Mouse (Mus musculus): ENCODE measurements at regions not wholly inside any gene's neighbourhood (a gene's known extent, or its start where the extent isn't known, plus 50 kb on each side); places are given as distances from the start of the nearest gene placed in this dataset.

DNA sequence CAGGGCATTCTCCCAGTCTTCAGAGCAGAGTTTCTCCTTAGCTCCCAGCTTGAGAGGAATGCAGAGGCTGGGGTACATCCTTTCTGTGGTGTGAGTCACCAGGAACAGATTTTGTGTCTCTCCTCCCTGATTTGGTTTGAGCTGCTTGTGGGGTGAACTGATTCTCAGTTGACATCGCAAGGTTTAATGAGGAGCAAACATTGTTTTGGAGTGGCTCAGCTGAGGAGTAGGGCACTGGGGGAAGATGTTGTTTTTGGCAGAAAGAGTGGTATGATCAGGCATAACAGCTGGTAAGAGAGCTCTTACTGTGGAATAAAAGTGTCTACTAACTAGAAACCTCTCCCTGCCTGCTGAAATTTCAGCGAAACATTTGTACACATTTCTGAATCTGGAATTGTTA lies 519.4 kb upstream of the Fam241a start:
- DNase-seq (ENCODE audit: low read depth): no peak

DNA sequence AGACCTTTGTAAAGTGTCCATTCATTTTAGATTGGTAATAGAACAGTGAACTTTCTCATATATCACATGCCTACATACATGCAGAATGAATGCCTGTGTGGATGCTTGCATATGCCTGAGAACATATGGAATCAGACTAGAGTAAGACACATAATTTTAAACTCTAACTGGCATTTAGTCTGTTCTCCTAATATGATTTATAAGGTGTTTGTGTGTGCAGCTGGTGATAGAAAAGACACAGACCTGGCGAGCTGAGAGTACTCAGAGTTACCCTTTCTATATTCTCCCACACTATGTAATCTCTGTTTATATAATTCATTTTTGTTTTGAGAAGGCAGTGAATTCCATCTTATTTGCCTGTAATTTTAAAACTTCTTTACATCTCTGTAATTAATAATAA lies 517.4 kb upstream of the Fam241a start:
- no peak for DNase-seq (ENCODE audit: low read depth)

DNA sequence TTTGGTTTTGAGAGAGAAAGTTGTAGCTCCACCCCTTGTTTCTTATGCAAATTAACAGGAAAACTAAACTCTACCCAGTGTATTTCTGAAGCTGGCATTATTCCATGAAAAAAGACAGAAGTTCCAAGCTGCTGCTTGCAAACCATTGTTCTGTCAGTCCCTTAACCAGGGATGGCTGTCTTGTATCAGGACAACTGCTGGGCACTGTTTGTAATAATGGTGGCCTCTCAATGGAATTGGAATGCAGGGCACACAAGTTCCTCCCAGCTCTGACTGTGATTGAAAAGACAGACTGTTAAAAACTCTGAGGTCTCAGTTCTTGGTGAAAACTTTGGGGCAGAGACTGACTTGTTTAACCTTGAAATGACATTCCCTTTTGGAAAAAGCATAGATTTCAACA lies 516.0 kb upstream of the Fam241a start:
- no peak for DNase-seq (ENCODE audit: low read depth)

DNA sequence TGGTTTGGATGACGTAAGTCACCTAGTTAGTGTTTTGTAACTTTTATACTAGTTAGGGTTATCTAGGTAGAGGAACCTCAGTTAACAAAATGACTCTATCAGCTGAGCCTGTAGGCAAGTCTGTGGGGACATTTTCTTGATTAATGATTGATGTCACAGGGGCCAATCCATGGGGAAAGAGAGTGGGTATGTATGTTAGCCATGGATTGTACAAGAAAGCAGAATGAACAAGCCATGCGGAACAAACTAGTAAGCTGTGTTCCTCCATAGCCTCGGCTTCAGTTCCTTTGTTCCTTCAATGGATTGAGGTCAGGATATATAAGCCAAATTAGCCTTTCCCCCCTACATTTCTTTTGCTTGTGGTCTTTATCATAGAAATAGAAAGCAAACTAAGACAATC lies 498.7 kb upstream of the Fam241a start:
- DNase-seq (ENCODE audit: low read depth): no peak

DNA sequence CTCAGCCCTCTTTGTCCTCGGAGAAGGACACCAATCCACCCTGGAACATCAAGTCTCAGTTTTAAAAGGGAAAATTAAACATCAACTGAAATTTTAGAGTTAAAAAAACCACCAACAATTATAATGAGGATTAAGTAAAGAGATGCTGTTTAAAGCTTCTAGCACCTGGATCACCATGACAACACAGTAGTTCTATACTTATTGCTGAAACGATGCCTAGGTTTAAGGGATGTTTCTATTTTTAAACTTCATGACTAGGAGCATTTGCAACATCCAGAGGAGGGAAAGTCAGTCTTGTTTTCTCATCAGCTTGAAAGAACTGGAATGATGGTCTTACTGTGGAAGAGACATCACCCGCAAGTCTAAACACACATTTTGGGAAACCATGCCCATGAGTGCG lies 484.5 kb upstream of the Fam241a start:
- DNase-seq (ENCODE audit: low read depth): no peak

DNA sequence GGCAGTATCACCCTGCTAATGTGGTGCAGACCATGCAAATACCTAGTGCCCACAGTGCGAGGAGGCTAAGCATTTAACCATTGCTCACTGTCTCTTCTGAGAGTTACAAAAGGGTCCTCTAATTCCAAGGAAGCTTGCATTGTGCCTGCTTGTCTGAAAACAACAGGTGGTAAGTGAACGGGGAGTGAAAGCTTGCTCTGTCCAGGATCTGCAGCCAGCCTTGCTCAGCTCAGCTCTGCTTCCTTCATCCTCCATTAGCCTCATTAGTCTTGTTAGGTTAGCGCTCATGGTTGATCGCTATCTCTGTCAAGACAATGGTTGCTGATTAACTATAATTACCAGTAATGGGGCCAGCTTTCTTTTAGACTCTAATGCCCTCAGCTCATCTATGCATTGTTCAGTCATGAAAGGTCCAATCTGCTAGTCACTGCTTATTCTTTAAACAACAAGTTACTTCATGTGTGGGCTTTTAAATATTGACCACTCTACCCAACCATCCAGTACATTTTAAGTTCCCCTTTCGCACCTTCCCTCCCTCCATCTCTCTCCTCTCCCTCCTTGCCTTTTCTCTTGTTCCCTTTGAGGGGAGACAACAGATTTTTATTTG lies 473.5 kb upstream of the Fam241a start:
- no peak for DNase-seq (ENCODE audit: low read depth)

DNA sequence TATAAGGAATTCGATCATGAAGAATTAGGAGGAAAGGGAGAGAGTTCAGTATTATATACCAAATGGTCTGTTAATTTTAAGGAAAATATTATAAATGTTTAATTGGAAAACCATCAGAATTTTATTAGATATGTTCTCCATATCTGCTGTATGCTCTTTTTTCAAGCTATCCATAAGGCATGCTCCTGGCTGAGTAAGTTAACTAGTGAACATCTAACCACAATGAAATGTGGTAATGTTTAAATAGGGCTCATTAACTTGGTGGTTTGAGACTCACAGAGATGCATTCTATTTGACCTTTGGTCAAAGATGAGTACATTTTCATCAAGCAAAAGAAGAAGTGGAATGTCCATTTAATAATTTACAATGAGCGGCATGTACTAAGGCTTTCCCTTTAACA lies 466.2 kb upstream of the Fam241a start:
- DNase-seq (ENCODE audit: low read depth): no peak

DNA sequence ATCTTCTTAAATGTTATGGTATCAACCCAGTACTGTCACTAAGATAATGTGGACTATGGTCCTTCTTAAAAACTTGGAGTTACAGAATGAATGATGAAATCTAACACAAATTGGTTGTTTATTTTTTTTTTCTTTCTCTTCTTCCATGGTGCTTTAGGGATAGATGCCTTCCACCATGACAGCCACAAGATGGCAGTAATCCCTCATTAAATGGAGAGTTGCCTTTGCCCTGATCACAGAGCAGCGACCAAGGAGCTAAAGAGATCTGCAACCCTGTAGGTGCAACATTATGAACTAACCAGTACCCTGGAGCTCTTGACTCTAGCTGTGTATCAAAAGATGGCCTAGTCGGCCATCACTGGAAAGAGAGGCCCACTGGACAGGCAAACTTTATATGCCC lies 453.0 kb upstream of the Fam241a start:
- peak; percentile 1 for DNase-seq (ENCODE audit: low read depth)

DNA sequence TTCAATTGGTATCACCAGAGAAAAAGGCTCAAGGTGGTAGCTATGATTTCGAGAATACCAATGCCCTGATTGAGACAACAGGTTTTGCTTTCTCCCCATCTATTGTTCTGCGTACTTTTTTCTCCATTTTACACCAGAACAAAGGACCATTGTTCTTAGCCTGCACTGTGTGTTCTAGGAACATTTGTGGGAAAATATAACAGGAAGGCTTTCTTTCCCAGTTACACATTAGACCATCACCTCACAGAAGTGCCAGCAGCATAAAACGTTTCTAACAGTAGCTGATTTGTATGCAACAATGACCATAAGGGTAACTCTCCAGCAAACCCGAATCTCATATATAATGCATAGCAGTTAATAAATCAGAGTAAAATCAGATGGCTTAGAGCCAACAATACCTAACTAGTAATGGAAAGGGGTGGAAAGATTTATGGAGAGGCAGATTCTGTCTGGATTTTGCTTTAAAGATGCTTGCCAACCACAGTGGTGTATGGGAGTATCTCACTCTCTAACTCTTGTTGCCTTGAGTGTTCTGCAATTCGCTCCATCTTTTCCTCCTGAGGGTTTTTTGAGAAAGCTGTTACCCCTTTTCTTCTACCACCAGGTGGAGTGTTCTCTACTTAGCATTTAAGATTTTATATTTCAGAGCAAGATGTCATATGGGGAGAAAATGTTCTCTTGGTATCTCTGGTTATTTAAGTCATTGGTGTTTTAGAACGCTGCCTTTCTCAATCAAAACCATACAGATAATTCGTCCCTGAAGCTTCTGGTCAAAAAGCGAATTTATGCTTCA lies 451.9 kb upstream of the Fam241a start:
- no peak for DNase-seq (ENCODE audit: low read depth)

DNA sequence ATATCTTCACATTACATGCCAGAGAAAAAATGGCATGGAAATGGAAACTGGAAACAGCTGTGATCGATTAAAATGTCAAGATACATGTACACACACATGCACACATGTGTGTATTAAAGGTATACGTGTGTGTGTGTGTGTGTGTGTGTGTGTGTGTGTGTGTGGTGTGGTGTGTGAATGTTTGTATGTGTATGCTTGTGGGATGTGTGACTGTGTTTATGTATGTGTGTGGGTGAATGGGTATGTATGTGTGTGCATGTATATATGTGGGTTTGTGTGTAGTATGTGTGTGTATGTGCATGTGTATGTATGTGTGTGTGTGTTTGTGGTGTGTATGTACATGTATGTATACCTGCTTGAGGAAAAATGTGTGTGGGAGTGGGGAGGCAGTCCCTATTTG lies 441.4 kb upstream of the Fam241a start:
- DNase-seq (ENCODE audit: low read depth): no peak

DNA sequence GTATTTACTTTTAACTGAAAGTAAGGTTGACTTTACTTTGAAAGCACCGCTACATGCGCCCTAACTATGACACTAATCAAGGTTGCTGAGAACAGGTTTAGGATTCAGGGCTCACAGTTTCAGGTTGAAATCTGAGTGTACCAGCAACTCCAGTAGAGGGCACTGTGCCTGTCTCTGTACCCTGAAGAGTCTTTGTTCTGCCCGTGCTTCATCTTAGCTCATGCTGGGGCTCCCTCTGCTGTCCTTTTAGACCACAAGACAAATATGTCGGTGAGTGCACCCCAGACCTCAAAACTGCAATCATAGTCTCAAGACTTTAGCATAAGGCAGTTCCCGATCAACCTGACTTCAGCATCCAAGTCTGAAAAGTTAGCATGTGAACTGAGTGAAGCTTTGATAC lies 440.9 kb upstream of the Fam241a start:
- peak; percentile 21 for DNase-seq (ENCODE audit: low read depth)

DNA sequence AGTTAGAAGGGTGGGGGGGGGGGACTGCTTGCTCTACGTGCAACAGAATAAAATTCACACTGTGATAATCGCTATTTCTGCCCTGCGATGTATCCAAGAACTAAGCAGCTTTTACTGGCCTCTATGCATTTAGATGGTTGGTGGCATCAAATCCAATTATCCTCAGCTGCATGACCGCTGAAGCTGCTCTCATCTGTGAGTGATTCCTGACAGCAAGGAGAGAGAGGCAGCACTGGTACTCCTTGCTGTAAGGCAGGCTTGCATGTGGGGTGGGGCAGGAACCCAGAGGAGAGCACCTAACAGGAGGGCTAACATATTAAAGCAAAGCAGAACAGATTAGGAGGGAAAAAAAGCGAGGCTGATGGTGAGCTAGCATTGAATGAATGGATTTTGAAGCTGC lies 431.6 kb upstream of the Fam241a start:
- DNase-seq (ENCODE audit: low read depth): no peak

DNA sequence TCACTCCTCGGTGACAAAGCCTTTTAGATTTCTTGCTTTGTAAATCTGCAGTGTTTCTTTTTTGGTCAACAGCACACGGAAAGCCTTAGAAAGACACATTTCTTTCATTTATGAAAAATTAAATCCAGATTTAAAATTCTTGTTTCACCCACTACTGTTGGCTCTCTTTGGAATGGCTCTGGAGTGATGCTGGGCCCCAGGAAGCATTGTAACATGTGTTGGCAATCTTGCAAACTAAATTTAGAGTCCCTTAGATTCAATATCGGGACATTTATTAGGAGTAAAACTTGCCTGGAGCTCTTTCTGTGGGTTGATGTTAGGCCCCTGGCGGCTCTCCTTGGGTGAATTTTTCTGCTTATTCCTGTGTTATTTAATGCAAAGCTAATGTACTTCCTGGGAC lies 405.2 kb upstream of the Fam241a start:
- DNase-seq (ENCODE audit: low read depth): no peak

DNA sequence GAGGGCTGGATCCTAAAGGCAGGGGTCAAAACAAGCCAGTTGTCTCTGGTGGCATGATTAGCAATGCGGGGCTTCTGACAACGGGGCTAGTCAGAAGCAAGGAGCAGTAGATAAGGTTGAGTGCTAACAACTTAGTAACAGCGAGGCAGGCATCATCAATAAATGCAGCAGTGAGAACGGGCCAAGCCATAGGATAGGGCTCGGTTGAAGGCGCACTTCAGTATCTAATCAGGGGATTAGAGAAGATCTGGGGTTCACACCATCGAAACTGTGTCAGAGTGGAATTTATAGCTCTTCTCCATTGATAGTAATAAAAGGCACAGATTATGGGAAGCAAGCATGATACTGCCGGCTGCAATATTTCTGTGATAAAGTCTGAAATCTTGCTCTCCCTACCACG lies 402.0 kb upstream of the Fam241a start:
- DNase-seq (ENCODE audit: low read depth): no peak

DNA sequence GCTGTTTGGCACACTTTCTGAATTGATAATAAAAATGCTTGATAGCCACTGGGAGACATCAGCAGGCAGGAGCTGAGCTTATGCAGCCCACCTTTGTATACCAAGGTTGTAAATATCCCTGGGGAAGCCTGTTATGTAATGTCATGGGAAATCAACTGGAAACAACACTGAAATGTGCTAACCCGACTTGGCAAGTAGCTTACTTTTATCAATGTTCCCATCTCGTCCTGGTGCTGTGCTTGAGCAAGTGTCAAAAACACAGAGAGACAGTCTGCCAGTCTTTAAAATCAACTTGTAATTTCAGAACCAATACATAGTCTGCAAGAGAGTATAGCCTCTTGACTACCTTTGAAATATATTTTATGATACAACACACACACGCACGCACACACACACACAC lies 391.7 kb upstream of the Fam241a start:
- no peak for DNase-seq (ENCODE audit: low read depth)

DNA sequence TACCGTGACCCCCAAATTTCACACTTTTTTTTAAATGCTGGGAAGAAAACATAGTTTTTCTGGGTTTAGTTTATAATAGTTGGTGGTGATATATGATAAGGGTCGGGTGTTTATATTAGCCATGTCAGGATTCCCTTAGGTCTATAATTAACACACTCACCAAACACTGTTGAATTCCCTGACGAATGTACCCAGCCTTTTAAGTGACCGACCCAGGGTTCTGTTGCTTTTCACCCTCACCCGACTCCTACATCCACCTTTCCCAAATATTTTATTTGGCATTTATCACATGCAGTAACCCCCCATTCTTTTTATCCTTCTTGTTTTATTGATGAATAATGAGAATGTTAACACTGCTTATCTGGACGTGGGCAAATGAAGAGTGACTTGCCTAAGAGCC lies 389.1 kb upstream of the Fam241a start:
- no peak for DNase-seq (ENCODE audit: low read depth)

DNA sequence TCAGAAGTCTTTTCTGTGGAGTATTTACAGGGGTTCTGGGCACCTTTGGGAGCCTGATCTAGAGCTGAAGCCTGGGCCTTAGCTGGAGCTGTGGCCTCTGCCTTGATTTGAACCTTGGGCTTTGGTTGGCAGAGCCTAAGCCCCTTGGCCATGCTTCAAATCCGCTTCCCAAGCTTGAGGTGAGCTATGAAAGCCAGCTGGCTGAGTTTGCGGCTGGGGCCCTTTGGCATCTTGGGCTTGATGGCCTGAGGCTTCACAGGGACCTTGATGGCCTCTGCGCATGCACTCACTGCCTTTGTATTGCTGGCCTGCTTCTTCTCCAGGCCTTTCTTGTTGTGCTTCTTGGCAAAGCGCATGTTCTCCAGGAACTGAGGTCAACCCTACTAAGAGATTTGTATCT lies 384.5 kb upstream of the Fam241a start:
- no peak for DNase-seq (ENCODE audit: low read depth)

DNA sequence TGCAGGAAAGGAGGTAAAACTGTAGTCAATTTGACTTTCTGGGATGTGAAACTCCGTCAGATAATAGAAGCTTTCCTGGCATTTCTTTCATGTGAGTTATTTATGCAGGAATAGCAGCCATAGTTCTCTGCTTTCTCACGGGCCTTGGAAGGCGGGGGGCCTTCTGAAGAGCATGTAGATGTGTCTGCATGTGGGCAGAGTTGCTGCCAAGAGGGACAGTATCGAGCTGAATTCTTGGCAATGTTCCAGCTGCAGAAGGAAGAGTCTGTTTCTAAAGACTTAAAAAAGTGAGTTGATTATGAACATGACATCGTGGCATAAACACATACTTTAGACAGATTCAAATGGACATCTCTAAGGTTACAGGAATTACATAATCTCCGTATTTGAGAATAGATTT lies 374.5 kb upstream of the Fam241a start:
- DNase-seq (ENCODE audit: low read depth): no peak

DNA sequence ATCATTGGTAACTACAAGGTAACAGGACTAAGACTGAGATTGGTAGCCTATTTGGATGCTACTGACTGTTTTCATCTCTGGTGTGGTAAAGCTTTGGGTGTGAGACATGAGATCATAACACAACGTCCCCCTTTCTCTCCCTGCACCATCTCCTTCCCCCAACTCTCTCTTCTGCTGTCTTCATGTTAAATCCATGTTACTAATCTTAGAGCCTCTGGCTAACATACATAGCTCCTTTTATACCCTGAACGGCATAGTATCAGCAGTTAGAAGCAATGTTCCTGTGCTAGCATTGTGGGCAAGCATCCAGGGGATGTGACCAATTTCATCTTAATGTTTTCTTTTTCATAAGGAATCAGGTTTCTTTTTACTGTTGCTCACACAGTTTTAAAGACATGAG lies 365.1 kb upstream of the Fam241a start:
- DNase-seq (ENCODE audit: low read depth): no peak

DNA sequence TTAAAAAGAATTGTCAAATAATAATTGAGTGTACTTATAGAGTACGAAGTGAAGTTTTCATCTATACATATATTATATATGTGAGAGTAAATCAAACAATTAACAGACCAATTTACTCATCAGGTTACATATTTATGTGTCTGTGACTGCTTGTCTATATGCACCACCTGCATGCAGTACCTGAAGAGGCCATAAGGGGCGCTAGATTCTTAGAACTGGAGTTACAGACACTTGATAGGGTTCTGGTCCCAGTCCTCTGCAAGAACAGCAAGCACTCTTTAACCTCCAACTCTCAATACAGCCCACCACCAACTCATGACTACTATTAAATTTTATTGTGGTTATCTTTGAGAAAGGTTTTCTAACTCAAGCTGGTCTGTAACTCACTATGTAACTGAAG lies 351.7 kb upstream of the Fam241a start:
- peak; percentile 1 for DNase-seq (ENCODE audit: low read depth)

DNA sequence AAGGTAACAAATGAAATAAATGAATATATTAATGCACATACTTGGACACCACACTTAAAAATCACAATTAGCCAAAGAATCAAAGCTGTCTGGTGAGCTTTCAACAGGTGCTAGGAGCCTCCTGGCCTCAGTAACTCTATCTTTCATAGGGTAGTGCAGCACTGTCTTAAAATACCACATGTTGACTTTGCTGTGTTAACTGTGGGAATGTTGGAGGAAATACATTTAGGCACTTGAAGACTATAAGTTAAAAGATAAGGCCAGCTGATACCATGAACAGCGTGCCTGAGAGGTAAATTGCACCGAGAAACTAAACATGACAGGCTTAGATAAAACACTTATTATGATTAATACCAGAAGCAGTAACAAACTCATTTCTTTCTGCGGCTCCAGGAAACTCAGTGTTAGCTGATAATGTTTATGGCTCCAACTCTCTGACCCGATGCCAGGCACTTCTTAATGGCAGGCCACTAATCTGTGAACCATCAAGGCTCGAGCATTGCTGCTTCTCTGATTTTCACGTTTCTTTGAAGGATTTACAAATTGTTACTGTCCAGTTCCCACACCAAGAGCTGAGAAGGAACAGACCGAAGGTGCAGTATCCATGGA lies 343.8 kb upstream of the Fam241a start:
- DNase-seq (ENCODE audit: low read depth): no peak

DNA sequence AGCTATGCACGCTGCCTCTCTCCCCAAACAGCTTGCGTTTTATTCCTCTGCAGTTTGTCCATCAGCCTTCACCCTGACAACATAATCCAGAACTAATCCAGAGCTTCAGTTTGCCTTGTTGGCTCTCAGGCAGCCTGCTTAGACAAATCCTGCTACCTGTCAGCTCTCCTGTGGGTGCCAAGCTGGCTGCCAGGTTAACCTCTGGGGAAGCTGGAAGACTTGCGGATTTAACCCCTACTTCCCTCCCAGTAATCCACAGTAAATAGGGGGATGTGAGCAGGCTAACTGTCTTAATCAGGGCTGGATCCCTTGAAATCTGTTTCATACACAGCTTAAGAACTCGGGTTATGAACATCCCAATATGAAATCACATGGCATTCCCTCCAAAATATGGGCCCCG lies 334.3 kb upstream of the Fam241a start:
- no peak for DNase-seq (ENCODE audit: low read depth)

DNA sequence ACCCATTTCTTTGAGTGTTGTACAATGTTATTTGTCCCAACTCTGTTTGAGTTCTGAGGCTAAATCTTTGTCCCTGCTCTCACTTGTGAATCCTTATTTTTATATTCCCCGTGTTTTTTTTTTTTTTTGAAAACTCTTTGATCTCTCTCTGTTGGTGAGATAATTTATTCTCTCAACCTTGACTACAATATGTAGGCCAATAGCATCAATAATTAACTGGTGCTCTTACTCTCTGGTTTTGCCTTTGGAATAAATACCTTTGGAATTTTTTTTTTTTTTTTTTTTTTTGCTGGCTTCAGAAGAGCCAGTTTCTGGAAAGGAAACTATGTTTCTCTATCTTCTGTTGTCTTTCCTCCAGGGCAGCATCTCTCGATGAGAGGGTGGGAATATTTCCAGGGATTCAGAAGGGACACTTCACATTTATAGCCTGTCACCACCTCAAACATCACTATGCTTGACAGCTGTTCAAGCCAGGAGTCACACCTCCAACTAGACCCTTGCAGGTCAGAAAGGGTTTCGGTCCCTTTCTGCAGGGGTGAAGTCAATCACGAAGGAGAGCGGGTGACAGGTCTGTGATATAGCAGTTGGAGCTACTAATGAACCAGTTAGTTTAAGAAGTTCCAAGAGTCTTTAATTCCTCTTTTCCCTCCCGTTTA lies 330.9 kb upstream of the Fam241a start:
- no peak for DNase-seq (ENCODE audit: low read depth)

Data from induced T-regulatory cell, adult 2 months (primary cell).